Mouse (Mus musculus) limb, embryonic 13.5 days (tissue): ENCODE results near the gene Hist1h2ai. TPM values are rescaled to one million over a fixed set of nuclear protein-coding genes. Genes with fewer than 3 reads are reported as not detected.
"Not testable (repeated sequence)": the region's sequence is repeated elsewhere in the genome, so short reads cannot be mapped to it uniquely, and the experiment has no call there.

Experiments used
- ATAC-seq: fragments of 200-750 bp; cut with Nextera tagmentation; 2 replicates; pipeline ENCODE4 v1.8.0; 2017; ENCODE audit warnings: low read depth, moderate number of reproducible peaks, moderate TSS enrichment; ENCODE audit not compliant: low FRiP score
- H3K27ac ChIP-seq: fragments of 300-500 bp; sonication (generic); 2 replicates; pipeline ENCODE4 v1.5.1; 2015; ENCODE audit warnings: inconsistent platforms, mild to moderate bottlenecking, moderate library complexity
- H3K27me3 ChIP-seq: fragments of 300-500 bp; sonication (generic); 2 replicates; pipeline ENCODE4 v1.6.1; 2015; ENCODE audit warnings: mild to moderate bottlenecking, inconsistent platforms
- H3K36me3 ChIP-seq: fragments of 300-500 bp; sonication (generic); 2 replicates; pipeline ENCODE4 v1.6.1; 2015; ENCODE audit warnings: inconsistent platforms, mild to moderate bottlenecking, moderate library complexity
- H3K4me1 ChIP-seq: fragments of 300-500 bp; sonication (generic); 2 replicates; pipeline ENCODE4 v1.6.1; 2015; ENCODE audit warnings: inconsistent platforms
- H3K4me2 ChIP-seq: fragments of 300-500 bp; sonication (generic); replicated peaks from 2 replicates; pipeline ENCODE4 v1.6.1; 2015; ENCODE audit warnings: inconsistent platforms, mild to moderate bottlenecking, moderate library complexity
- H3K4me3 ChIP-seq: fragments of 300-500 bp; sonication (generic); 2 replicates; pipeline ENCODE4 v1.5.1; 2015; ENCODE audit warnings: moderate library complexity, mild to moderate bottlenecking, inconsistent platforms
- H3K9ac ChIP-seq: fragments of 300-500 bp; sonication (generic); 2 replicates; pipeline ENCODE4 v1.6.1; 2015; ENCODE audit warnings: mild to moderate bottlenecking, inconsistent platforms
- H3K9me3 ChIP-seq: fragments of 300-500 bp; sonication (generic); 2 replicates; pipeline ENCODE4 v1.6.1; 2016; ENCODE audit warnings: inconsistent platforms
- WGBS: fragments of 180-500 bp; shearing (Covaris S2); methylation state at CpG from one replicate; pipeline ENCODE4 v1.1.7; 2015; 5-methylcytosine and 5-hydroxymethylcytosine counted together
- microRNA-seq: library from miRNA; unstranded; fragments of <30 nt; microRNA quantifications from one replicate; pipeline ENCODE4, GENCODE M21; 2016
- polyA plus RNA-seq: library from polyadenylated mRNA; unstranded; fragments of >200 nt; fragmentation: Nextera tagmentation; extraction: Ambion mirVana; gene quantifications from 2 replicates; pipeline ENCODE4 v1.2.1, GENCODE M21; 2015

Gene Hist1h2ai
- polyA plus RNA-seq, 1 experiment from 2014 or later = 46.9 TPM

DNA sequence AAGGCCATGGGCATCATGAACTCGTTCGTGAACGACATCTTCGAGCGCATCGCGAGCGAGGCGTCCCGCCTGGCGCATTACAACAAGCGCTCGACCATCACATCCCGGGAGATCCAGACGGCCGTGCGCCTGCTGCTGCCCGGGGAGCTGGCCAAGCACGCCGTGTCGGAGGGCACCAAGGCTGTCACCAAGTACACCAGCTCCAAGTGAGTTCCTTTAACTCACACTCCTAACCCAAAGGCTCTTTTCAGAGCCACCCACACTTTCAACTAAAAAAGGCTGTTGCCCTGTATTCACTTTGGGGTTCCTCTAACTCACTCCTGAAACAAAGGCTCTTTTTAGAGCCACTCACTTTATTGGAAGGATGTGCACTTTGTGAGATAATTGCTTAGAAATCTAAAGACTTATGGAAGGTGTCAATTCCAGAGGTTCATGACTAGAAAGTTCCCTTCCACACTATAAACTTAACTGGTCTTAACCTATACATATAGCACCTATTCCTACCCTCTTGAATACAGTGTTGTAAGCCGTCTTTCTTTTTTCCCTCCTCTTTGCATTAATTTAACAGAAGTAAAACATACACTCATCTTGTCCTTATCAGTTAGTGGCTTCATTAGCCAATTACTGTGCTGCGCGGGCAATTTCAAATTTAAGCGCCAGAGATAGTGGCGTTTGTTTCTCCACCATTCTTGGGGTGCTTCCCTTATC is 38.2 kb downstream of the Hist1h2ai start:
- H3K9me3 ChIP-seq, H3K36me3 ChIP-seq, H3K27me3 ChIP-seq, ATAC-seq: not testable (repeated sequence)
- H3K4me2 ChIP-seq = peak overlapping the region; percentile 75
- under 1% methylated on average over 26 of the region's 26 CpGs for WGBS
- H3K4me1 ChIP-seq = peaks cover 20% of the 10 kb centered on the region
- H3K27ac ChIP-seq = peak overlapping the region; percentile 93
- peak overlapping the region; percentile 65 for H3K9ac ChIP-seq
- peak overlapping the region; percentile 46 for H3K4me3 ChIP-seq

DNA sequence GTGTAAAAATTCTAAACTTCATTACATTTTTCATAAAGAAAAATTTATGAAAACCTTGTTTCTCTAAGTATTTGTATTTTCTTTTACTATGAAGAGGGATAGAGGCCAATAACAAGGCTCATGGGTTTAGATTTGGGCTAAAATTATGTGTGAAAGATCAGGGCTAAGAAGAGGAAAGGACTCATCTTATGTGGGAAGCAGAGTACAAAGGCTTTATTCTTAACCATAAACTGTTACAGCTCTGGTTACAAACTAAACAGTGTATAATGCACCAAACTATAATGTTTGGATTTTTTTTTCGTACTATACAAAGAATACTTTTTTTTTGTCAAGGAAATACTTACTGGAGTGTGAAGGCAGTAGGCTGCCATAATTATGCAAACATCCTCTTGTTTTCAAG is 39.5 kb downstream of the Hist1h2ai start:
- no peak overlapping the region for H3K4me3 ChIP-seq
- no peaks in the 10 kb centered on the region for H3K27me3 ChIP-seq
- H3K9me3 ChIP-seq = no peaks in the 10 kb centered on the region
- no peak overlapping the region for H3K9ac ChIP-seq
- H3K4me1 ChIP-seq = peaks cover 18% of the 10 kb centered on the region
- no peaks in the 10 kb centered on the region for H3K36me3 ChIP-seq
- H3K4me2 ChIP-seq = peak overlapping the region; percentile 41; the same call in 1 of the 2 replicates
- ATAC-seq = no peak
- 77% methylated on average over 1 of the region's 1 CpGs for WGBS
- no peak overlapping the region for H3K27ac ChIP-seq

Small RNA genes within 50 kb of the gene (microRNA-seq; reads per million reads assigned to microRNA genes)
- gene Gm44357 (not detected), gene Gm44367 (not detected), gene Gm44454 (not detected)

Other genes starting within 250 kb of the Hist1h2ai start
- gene Nkapl, start 247.9 kb upstream of the Hist1h2ai start, polyA plus RNA-seq = 2.9 and 3.1 TPM in 2 replicates
- gene Zkscan4, start 237.5 kb upstream of the Hist1h2ai start, polyA plus RNA-seq = 4.0 and 4.9 TPM in 2 replicates
- gene Gm10065, start 237.0 kb upstream of the Hist1h2ai start, polyA plus RNA-seq = not detected in 2 replicates
- gene AK157302, start 221.2 kb upstream of the Hist1h2ai start, polyA plus RNA-seq = 0.14 and 0.49 TPM in 2 replicates
- gene Gm11273, start 215.0 kb upstream of the Hist1h2ai start, polyA plus RNA-seq = 6.4 and 6.9 TPM in 2 replicates
- gene Zkscan8, start 185.3 kb upstream of the Hist1h2ai start, polyA plus RNA-seq = 7.0 and 8.2 TPM in 2 replicates
- gene Olfr1366, start 173.6 kb upstream of the Hist1h2ai start, polyA plus RNA-seq = 0.10 and 0.15 TPM in 2 replicates
- gene Olfr1535, start 156.5 kb upstream of the Hist1h2ai start, polyA plus RNA-seq = 0.05 TPM in 1 of 2 replicates, not detected in the other
- gene Olfr1364, start 134.7 kb upstream of the Hist1h2ai start, polyA plus RNA-seq = not detected in 2 replicates
- gene Olfr1362, start 102.4 kb upstream of the Hist1h2ai start, polyA plus RNA-seq = not detected in 2 replicates
- gene Olfr11, start 73.9 kb upstream of the Hist1h2ai start, polyA plus RNA-seq = not detected in 2 replicates
- not detected in 2 replicates for gene Olfr1361, start 53.0 kb upstream of the Hist1h2ai start, polyA plus RNA-seq
- not detected in 2 replicates for gene Olfr1360, start 39.0 kb upstream of the Hist1h2ai start, polyA plus RNA-seq
- gene Olfr1359, start 18.3 kb upstream of the Hist1h2ai start, polyA plus RNA-seq = not detected in 2 replicates
- gene Hist1h2bl, start 279 bp upstream of the Hist1h2ai start, polyA plus RNA-seq = 3.3 and 3.4 TPM in 2 replicates
- 22.6 and 23.4 TPM in 2 replicates for gene Hist1h3h, start 1.2 kb downstream of the Hist1h2ai start, polyA plus RNA-seq
- gene Hist1h2bm, start 5.6 kb downstream of the Hist1h2ai start, polyA plus RNA-seq = 6.1 and 7.8 TPM in 2 replicates
- 1.2 and 1.3 TPM in 2 replicates for gene Hist1h4j, start 18.6 kb downstream of the Hist1h2ai start, polyA plus RNA-seq
- 4.0 and 8.4 TPM in 2 replicates for gene Hist1h4k, start 34.1 kb downstream of the Hist1h2ai start, polyA plus RNA-seq
- gene Hist1h2ak, start 37.4 kb downstream of the Hist1h2ai start, polyA plus RNA-seq = 39.8 and 57.2 TPM in 2 replicates
- 4.4 and 5.9 TPM in 2 replicates for gene Hist1h2bn, start 37.7 kb downstream of the Hist1h2ai start, polyA plus RNA-seq
- 25.1 TPM in 2 replicates for gene Hist1h1b, start 64.2 kb downstream of the Hist1h2ai start, polyA plus RNA-seq
- gene Hist1h3i, start 66.9 kb downstream of the Hist1h2ai start, polyA plus RNA-seq = 133 and 146 TPM in 2 replicates
- 6.8 and 17.0 TPM in 2 replicates for gene Hist1h2an, start 70.8 kb downstream of the Hist1h2ai start, polyA plus RNA-seq
- 3.3 TPM in 2 replicates for gene Hist1h2bp, start 71.0 kb downstream of the Hist1h2ai start, polyA plus RNA-seq
- 33.2 and 35.5 TPM in 2 replicates for gene Hist1h2bq, start 93.8 kb downstream of the Hist1h2ai start, polyA plus RNA-seq
- not detected in 2 replicates for gene Hist1h2ao, start 94.0 kb downstream of the Hist1h2ai start, polyA plus RNA-seq
- gene Hist1h4m, start 95.3 kb downstream of the Hist1h2ai start, polyA plus RNA-seq = not detected in 2 replicates
- gene Hist1h4n, start 115.8 kb downstream of the Hist1h2ai start, polyA plus RNA-seq = 20.5 and 21.8 TPM in 2 replicates
- gene Hist1h2ap, start 117.1 kb downstream of the Hist1h2ai start, polyA plus RNA-seq = 3,649 and 3,737 TPM in 2 replicates
- 34.8 and 36.3 TPM in 2 replicates for gene Hist1h2br, start 117.3 kb downstream of the Hist1h2ai start, polyA plus RNA-seq
- 18.3 and 20.2 TPM in 2 replicates for gene Zfp184, start 228.7 kb downstream of the Hist1h2ai start, polyA plus RNA-seq